Mouse (Mus musculus) spleen, adult 12 weeks (tissue): ENCODE measurements around the gene Kcnk18.
A peak's percentile ranks its signal among the peaks of the same experiment; 100 is the strongest.

ENCODE experiments used
- DNase-seq: peaks from one replicate; pipeline ENCODE4 v3.0.0; 2022; ENCODE audit warnings: low spot score

Gene Kcnk18

GRCm38 (mm10) chr19:59218991-59219390 is at the start of gene Kcnk18:
Gene Kcnk18 (plus strand): TSS chr19:59219214.
- DNase-seq = no peak

GRCm38 (mm10) chr19:59169936-59170765 is 48.9 kb upstream of the Kcnk18 start, which contains the start of gene Vax1:
Gene Vax1 (minus strand): TSS chr19:59170056.
- DNase-seq = no peak

- no peak for DNase-seq
Observed at GRCm38 (mm10) chr19:59170766-59171095, 48.3 kb upstream of the Kcnk18 start.

GRCm38 (mm10) chr19:59171151-59171870 is 47.7 kb upstream of the Kcnk18 start:
- no peak for DNase-seq

- no peak for DNase-seq
Observed at GRCm38 (mm10) chr19:59171871-59172245, 47.2 kb upstream of the Kcnk18 start.

- DNase-seq = no peak
Observed at GRCm38 (mm10) chr19:59172781-59173180, 46.2 kb upstream of the Kcnk18 start.

- DNase-seq = no peak
Observed at GRCm38 (mm10) chr19:59173341-59174015, 45.5 kb upstream of the Kcnk18 start.

GRCm38 (mm10) chr19:59184000-59184399 is 35.0 kb upstream of the Kcnk18 start:
- DNase-seq = no peak

GRCm38 (mm10) chr19:59188981-59189380 is 30.0 kb upstream of the Kcnk18 start:
- DNase-seq = no peak

- DNase-seq = no peak
Observed at GRCm38 (mm10) chr19:59190431-59191122, 28.4 kb upstream of the Kcnk18 start.

- DNase-seq = no peak
Observed at GRCm38 (mm10) chr19:59191123-59191505, 27.9 kb upstream of the Kcnk18 start.

- DNase-seq = no peak
Observed at GRCm38 (mm10) chr19:59192491-59192890, 26.5 kb upstream of the Kcnk18 start.

- DNase-seq = no peak
Observed at GRCm38 (mm10) chr19:59193456-59193855, 25.6 kb upstream of the Kcnk18 start.

- DNase-seq = no peak
Observed at GRCm38 (mm10) chr19:59193986-59194820, 24.8 kb upstream of the Kcnk18 start.

GRCm38 (mm10) chr19:59195181-59195770 is 23.7 kb upstream of the Kcnk18 start:
- DNase-seq = no peak

GRCm38 (mm10) chr19:59196111-59196666 is 22.8 kb upstream of the Kcnk18 start:
- DNase-seq = no peak

GRCm38 (mm10) chr19:59198161-59198560 is 20.9 kb upstream of the Kcnk18 start:
- peak; percentile 26 for DNase-seq

- peak; percentile 35 for DNase-seq
Observed at GRCm38 (mm10) chr19:59208475-59208874, 10.5 kb upstream of the Kcnk18 start.

GRCm38 (mm10) chr19:59208986-59209385 is 10.0 kb upstream of the Kcnk18 start:
- DNase-seq = no peak

GRCm38 (mm10) chr19:59216891-59217290 is 2.1 kb upstream of the Kcnk18 start:
- no peak for DNase-seq

- no peak for DNase-seq
Observed at GRCm38 (mm10) chr19:59221131-59221530, 2.1 kb downstream of the Kcnk18 start.
